Mouse (Mus musculus): ENCODE measurements at regions not wholly inside any gene's neighbourhood (a gene's known extent, or its start where the extent isn't known, plus 50 kb on each side); places are given as distances from the start of the nearest gene placed in this dataset.

- DNase-seq, result no peak
Observed at GRCm38 (mm10) chr2:172710641-172711040, 161.2 kb downstream of the Tfap2c start.

- no peak for DNase-seq
Observed at GRCm38 (mm10) chr2:172726701-172727100, 177.3 kb downstream of the Tfap2c start.

- DNase-seq, result no peak
Observed at GRCm38 (mm10) chr2:172727576-172727975, 178.2 kb downstream of the Tfap2c start.

- DNase-seq, result peak; percentile 11
Observed at GRCm38 (mm10) chr2:172728240-172728821, 178.9 kb downstream of the Tfap2c start.

GRCm38 (mm10) chr2:172729151-172729550 is 179.8 kb downstream of the Tfap2c start:
- DNase-seq, result no peak

GRCm38 (mm10) chr2:172729741-172730140 is 180.3 kb downstream of the Tfap2c start:
- no peak for DNase-seq

GRCm38 (mm10) chr2:172731408-172731807 is 182.0 kb downstream of the Tfap2c start:
- no peak for DNase-seq

- no peak for DNase-seq
Observed at GRCm38 (mm10) chr2:172732453-172733210, 183.2 kb downstream of the Tfap2c start.

GRCm38 (mm10) chr2:172733403-172733995 is 184.1 kb downstream of the Tfap2c start:
- DNase-seq, result no peak

GRCm38 (mm10) chr2:172735621-172736020 is 186.2 kb downstream of the Tfap2c start:
- DNase-seq, result no peak

- peak; percentile 53 for DNase-seq
Observed at GRCm38 (mm10) chr2:172739041-172739491, 189.7 kb downstream of the Tfap2c start.

- peak; percentile 13 for DNase-seq
Observed at GRCm38 (mm10) chr2:172739529-172739928, 190.1 kb downstream of the Tfap2c start.

- DNase-seq, result no peak
Observed at GRCm38 (mm10) chr2:172751364-172751763, 188.8 kb downstream of the Bmp7 start.

GRCm38 (mm10) chr2:172755686-172756471 is 184.2 kb downstream of the Bmp7 start:
- no peak for DNase-seq

GRCm38 (mm10) chr2:172756472-172756860 is 183.7 kb downstream of the Bmp7 start:
- DNase-seq, result no peak

- peak; percentile 17 for DNase-seq
Observed at GRCm38 (mm10) chr2:172758497-172758896, 181.6 kb downstream of the Bmp7 start.

- DNase-seq, result no peak
Observed at GRCm38 (mm10) chr2:172765260-172765659, 174.9 kb downstream of the Bmp7 start.

- DNase-seq, result no peak
Observed at GRCm38 (mm10) chr2:172766403-172766802, 173.7 kb downstream of the Bmp7 start.

- no peak for DNase-seq
Observed at GRCm38 (mm10) chr2:172768756-172769155, 171.4 kb downstream of the Bmp7 start.

GRCm38 (mm10) chr2:172770061-172770460 is 170.1 kb downstream of the Bmp7 start:
- no peak for DNase-seq

GRCm38 (mm10) chr2:172770606-172771005 is 169.5 kb downstream of the Bmp7 start:
- no peak for DNase-seq

GRCm38 (mm10) chr2:172773176-172773575 is 166.9 kb downstream of the Bmp7 start:
- DNase-seq, result peak; percentile 71

GRCm38 (mm10) chr2:172776485-172776884 is 163.6 kb downstream of the Bmp7 start:
- DNase-seq, result peak; percentile 37

All from thymus, postnatal 25 days (tissue).